Comparison of ENCODE assay signal across 19 mouse cellular contexts in the genomic region with DNA sequence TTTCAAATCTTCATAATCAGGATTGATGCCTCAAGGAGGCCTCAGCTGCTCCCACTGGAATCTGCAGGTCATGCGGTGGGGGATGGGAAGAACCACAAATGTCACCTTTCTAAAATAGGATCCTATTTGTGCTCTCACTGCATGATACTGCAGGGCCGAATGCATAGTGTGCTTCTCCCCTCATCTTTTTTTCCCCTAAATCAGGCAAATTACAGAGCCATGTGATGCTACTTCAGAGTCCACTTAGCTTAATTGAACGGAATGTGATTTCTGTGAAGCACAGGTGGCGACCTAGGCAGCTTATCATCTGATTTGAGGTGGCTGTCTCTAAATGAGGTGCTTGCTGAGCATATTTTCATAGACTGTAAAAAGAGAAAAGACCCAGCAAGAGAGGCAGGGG.
"Had no signal": no experiment of that assay in that cellular context is flagged by ENCODE, and none has a peak within 500 bp of the region (broad histone marks: within the 10 kb centered on the region; RNA-seq: fewer than 3 reads in every experiment).

No protein-coding gene starts in this region.

- H3K9me3 ChIP-seq: limb, embryonic 12.5 days; limb, embryonic 15.5 days; neural tube, embryonic 12.5 days; stomach, embryonic 15.5 days had no signal

- DNase-seq: kidney, adult 9 months; kidney, postnatal 14 days; kidney, postnatal 4 days; left cerebral cortex, postnatal 4 days; liver, postnatal 0 days; lung, embryonic 14.5 days; midbrain, embryonic 14.5 days; retina, postnatal 1 day; right cerebral cortex, postnatal 25 days; spleen, adult 18-20 months; thymus, postnatal 25 days had no signal

- H3K4me3 ChIP-seq: limb, embryonic 12.5 days; limb, embryonic 15.5 days; neural tube, embryonic 12.5 days; stomach, embryonic 15.5 days had no signal

- H3K36me3 ChIP-seq: limb, embryonic 12.5 days; limb, embryonic 15.5 days; neural tube, embryonic 12.5 days; stomach, embryonic 15.5 days had no signal

- H3K4me2 ChIP-seq: limb, embryonic 12.5 days; limb, embryonic 15.5 days; liver, embryonic 11.5 days; lung, embryonic 14.5 days; neural tube, embryonic 12.5 days; stomach, embryonic 15.5 days had no signal

- ATAC-seq: liver, postnatal 0 days; lung, postnatal 0 days had no signal

- H3K27me3 ChIP-seq: limb, embryonic 12.5 days; limb, embryonic 15.5 days; neural tube, embryonic 12.5 days; stomach, embryonic 15.5 days had no signal

- H3K27ac ChIP-seq: limb, embryonic 12.5 days; limb, embryonic 15.5 days; liver, embryonic 14.5 days; macrophage; neural tube, embryonic 12.5 days; stomach, embryonic 15.5 days had no signal

- H3K4me1 ChIP-seq: limb, embryonic 12.5 days; limb, embryonic 15.5 days; stomach, embryonic 15.5 days had no signal

- H3K9ac ChIP-seq: limb, embryonic 12.5 days; limb, embryonic 15.5 days; liver, embryonic 14.5 days; liver, postnatal 0 days; lung, embryonic 14.5 days; neural tube, embryonic 12.5 days; stomach, embryonic 15.5 days had no signal
